Mouse (Mus musculus) embryo, embryonic 10 days (tissue): ENCODE results near the gene Tnfsf10.
"Not testable (repeated sequence)": the region's sequence is repeated elsewhere in the genome, so short reads cannot be mapped to it uniquely, and the experiment has no call there.

Source experiments
- DNase-seq: peaks from one replicate; pipeline ENCODE4 v3.0.0-alpha.2; 2015; ENCODE audit warnings: low spot score

Tnfsf10 gene

GRCm38 (mm10) chr3:27316559-27317287, at the start of gene Tnfsf10:
Tnfsf10 (plus strand) TSS chr3:27317028.
- DNase-seq, result no peak

GRCm38 (mm10) chr3:27267327-27267726, 49.5 kb upstream of the Tnfsf10 start:
- no peak for DNase-seq

GRCm38 (mm10) chr3:27267887-27268286, 48.9 kb upstream of the Tnfsf10 start:
- no peak for DNase-seq

GRCm38 (mm10) chr3:27269151-27269550, 47.7 kb upstream of the Tnfsf10 start:
- no peak for DNase-seq

GRCm38 (mm10) chr3:27270160-27270962, 46.5 kb upstream of the Tnfsf10 start:
- DNase-seq, result peak; percentile 41

- peak; percentile 22 for DNase-seq
These were observed 43.7 kb upstream of the Tnfsf10 start for GRCm38 (mm10) chr3:27272926-27273745.

GRCm38 (mm10) chr3:27279286-27279925, 37.4 kb upstream of the Tnfsf10 start:
- DNase-seq, result not testable (repeated sequence)

- no peak for DNase-seq
These were observed 36.5 kb upstream of the Tnfsf10 start for GRCm38 (mm10) chr3:27280280-27280749.

- peak; percentile 54 for DNase-seq
These were observed 33.6 kb upstream of the Tnfsf10 start for GRCm38 (mm10) chr3:27283071-27283713.

- DNase-seq, result no peak
These were observed 33.0 kb upstream of the Tnfsf10 start for GRCm38 (mm10) chr3:27283796-27284195.

- no peak for DNase-seq
These were observed 32.6 kb upstream of the Tnfsf10 start for GRCm38 (mm10) chr3:27284227-27284626.

GRCm38 (mm10) chr3:27285072-27285471, 31.8 kb upstream of the Tnfsf10 start:
- no peak for DNase-seq

- no peak for DNase-seq
These were observed 28.5 kb upstream of the Tnfsf10 start for GRCm38 (mm10) chr3:27288301-27288700.

- DNase-seq, result no peak
These were observed 27.9 kb upstream of the Tnfsf10 start for GRCm38 (mm10) chr3:27288909-27289308.

- no peak for DNase-seq
These were observed 26.5 kb upstream of the Tnfsf10 start for GRCm38 (mm10) chr3:27290285-27290684.

GRCm38 (mm10) chr3:27290945-27291344, 25.9 kb upstream of the Tnfsf10 start:
- not testable (repeated sequence) for DNase-seq

- not testable (repeated sequence) for DNase-seq
These were observed 25.4 kb upstream of the Tnfsf10 start for GRCm38 (mm10) chr3:27291411-27291810.

- DNase-seq, result no peak
These were observed 23.0 kb upstream of the Tnfsf10 start for GRCm38 (mm10) chr3:27293645-27294385.

- no peak for DNase-seq
These were observed 16.4 kb upstream of the Tnfsf10 start for GRCm38 (mm10) chr3:27300451-27300850.

- DNase-seq, result no peak
These were observed 14.3 kb upstream of the Tnfsf10 start for GRCm38 (mm10) chr3:27302339-27303022.
